In genomic region chr19:35595384-35595783, GRCm38 (mm10) we compare ENCODE assay signal across 24 mouse cellular contexts.
DNase-seq lines count a peak whose midpoint lies in the region; ATAC-seq and TF ChIP-seq lines count a peak whose summit lies in the region.
"Had no signal": no experiment of that assay in that cellular context is flagged by ENCODE, and none has a peak within 500 bp of the region (broad histone marks: within the 10 kb centered on the region; RNA-seq: fewer than 3 reads in every experiment).

No protein-coding gene starts in this region.

- no peaks in the 10 kb centered on the region for H3K36me3 ChIP-seq in liver, postnatal 0 days (replicated peaks; ENCODE audit: insufficient read depth, low read length)
- H3K36me3 ChIP-seq: embryonic facial prominence, embryonic 10.5 days; embryonic facial prominence, embryonic 13.5 days; forebrain, embryonic 12.5 days; forebrain, embryonic 15.5 days; hindbrain, embryonic 12.5 days; hindbrain, embryonic 15.5 days had no signal

- no peaks in the 10 kb centered on the region for H3K27me3 ChIP-seq in cerebellum, adult 2 months (ENCODE audit: control insufficient read depth, insufficient read depth, low read length)
- no peaks in the 10 kb centered on the region for H3K27me3 ChIP-seq in liver, postnatal 0 days (ENCODE audit: insufficient read depth, low read length)
- H3K27me3 ChIP-seq: embryonic facial prominence, embryonic 13.5 days; forebrain, embryonic 12.5 days; forebrain, embryonic 15.5 days; hindbrain, embryonic 12.5 days; hindbrain, embryonic 15.5 days had no signal

- no peak overlapping the region for H3K9ac ChIP-seq in liver, postnatal 0 days (replicated peaks)
- H3K9ac ChIP-seq: embryonic facial prominence, embryonic 13.5 days; forebrain, embryonic 12.5 days; forebrain, embryonic 15.5 days; hindbrain, embryonic 12.5 days; hindbrain, embryonic 15.5 days had no signal

- ATAC-seq in liver, postnatal 0 days = no peak
- ATAC-seq in inflammation-experienced regulatory T-cells, adult 6 months = no peak
- ATAC-seq: CD4-positive, CD25-positive, alpha-beta regulatory T cell, adult 4 months; forebrain, embryonic 15.5 days; intestine, postnatal 0 days had no signal

- H3K4me3 ChIP-seq in cerebellum, adult 2 months (replicated peaks; ENCODE audit: insufficient read depth, low read depth, low read length) = no peak overlapping the region
- no peak overlapping the region for H3K4me3 ChIP-seq in liver, postnatal 0 days (ENCODE audit: low read depth, low read length)
- H3K4me3 ChIP-seq: embryonic facial prominence, embryonic 10.5 days; embryonic facial prominence, embryonic 13.5 days; erythroblast, embryonic 14.5 days; forebrain, embryonic 12.5 days; forebrain, embryonic 15.5 days; heart, adult 2 months; hindbrain, embryonic 12.5 days; hindbrain, embryonic 15.5 days had no signal

- H3K4me2 ChIP-seq in liver, postnatal 0 days (ENCODE audit: low read depth, low read length) = no peak overlapping the region
- H3K4me2 ChIP-seq: embryonic facial prominence, embryonic 13.5 days; forebrain, embryonic 12.5 days; forebrain, embryonic 15.5 days; heart, embryonic 11.5 days; hindbrain, embryonic 12.5 days; hindbrain, embryonic 15.5 days had no signal

- no peaks in the 10 kb centered on the region for H3K9me3 ChIP-seq in liver, postnatal 0 days (ENCODE audit: low read length)
- H3K9me3 ChIP-seq: embryonic facial prominence, embryonic 10.5 days; embryonic facial prominence, embryonic 13.5 days; forebrain, embryonic 12.5 days; forebrain, embryonic 15.5 days; hindbrain, embryonic 12.5 days; hindbrain, embryonic 15.5 days had no signal

- intact Hi-C loops in left cerebral cortex, postnatal 4 days (cut with DNase I) = no loop called here
- intact Hi-C loops in left cerebral cortex, postnatal 10 days (cut with DNase I) = no loop called here

- TF ChIP-seq CTCF in cerebellum, adult 2 months (IDR thresholded peaks at IDR 0.05; ENCODE audit: borderline replicate concordance, insufficient read depth, low read depth, low read length) = no peak
- no peak for TF ChIP-seq CTCF in liver, postnatal 0 days (IDR thresholded peaks at IDR 0.05; ENCODE audit: low read depth)

- TF ChIP-seq POLR2A in cerebellum, adult 2 months (IDR thresholded peaks at IDR 0.05; ENCODE audit: borderline replicate concordance, insufficient read depth, low read length) = no peak

- no peak overlapping the region for H3K27ac ChIP-seq in cerebellum, adult 2 months (ENCODE audit: insufficient read depth, low read length)
- H3K27ac ChIP-seq in liver, postnatal 0 days (ENCODE audit: low read depth) = no peak overlapping the region
- H3K27ac ChIP-seq: embryonic facial prominence, embryonic 10.5 days; embryonic facial prominence, embryonic 13.5 days; forebrain, embryonic 12.5 days; forebrain, embryonic 15.5 days; heart, adult 2 months; hindbrain, embryonic 12.5 days; hindbrain, embryonic 15.5 days had no signal

- DNase-seq in cerebellum, adult 2 months = peak; percentile 11 to 60
- no peak for DNase-seq in cerebellum, adult 11 months
- peak; percentile 17 for DNase-seq in left cerebral cortex, postnatal 4 days
- DNase-seq in left cerebral cortex, postnatal 10 days (ENCODE audit: extremely low spot score in 1 of 2, low spot score in 2 of 2) = no peak
- peak; percentile 87 to 90 for DNase-seq in cerebellum, postnatal 10 days
- DNase-seq in cerebellum, postnatal 36 days = peak; percentile 32 to 47
- no peak for DNase-seq in liver, postnatal 0 days
- DNase-seq: adrenal gland, adult 8-10 months; adrenal gland, postnatal 25 days; embryo, embryonic 11 days; gastrocnemius, postnatal 25 days; heart, adult 2 months; kidney, adult 2 months had no signal

- no peak for TF ChIP-seq EP300 in liver, postnatal 0 days (IDR thresholded peaks at IDR 0.05; ENCODE audit: low read depth)

- no peaks in the 10 kb centered on the region for H3K4me1 ChIP-seq in cerebellum, adult 2 months (ENCODE audit: control insufficient read depth, insufficient read depth, low read length)
- H3K4me1 ChIP-seq in liver, postnatal 0 days (ENCODE audit: insufficient read depth) = no peaks in the 10 kb centered on the region
- H3K4me1 ChIP-seq: embryonic facial prominence, embryonic 10.5 days; embryonic facial prominence, embryonic 13.5 days; forebrain, embryonic 12.5 days; forebrain, embryonic 15.5 days; hindbrain, embryonic 12.5 days; hindbrain, embryonic 15.5 days had no signal

Comparison
In these comparisons a context has a peak if more than half of its experiments do, and no peak if none do; other contexts are left out.
1. DNase-seq: peak in cerebellum, adult 2 months (2 of 2), left cerebral cortex, postnatal 4 days (single experiment), cerebellum, postnatal 10 days (2 of 2) and cerebellum, postnatal 36 days (2 of 2); none in cerebellum, adult 11 months (single experiment), left cerebral cortex, postnatal 10 days (0 of 2) and liver, postnatal 0 days (single experiment).